Mouse (Mus musculus): Measurements from ENCODE around the gene Aspscr1.
"Not testable (repeated sequence)": the region's sequence is repeated elsewhere in the genome, so short reads cannot be mapped to it uniquely, and the experiment has no call there.

The Aspscr1 gene

GRCm38 (mm10) chr11:120641869-120642268 is 30.9 kb upstream of the Aspscr1 start:
- no peak for DNase-seq (ENCODE audit: low spot score)

- no peak for DNase-seq (ENCODE audit: low spot score)
Measured at GRCm38 (mm10) chr11:120642939-120643600, 29.7 kb upstream of the Aspscr1 start.

GRCm38 (mm10) chr11:120643601-120643987 is 29.2 kb upstream of the Aspscr1 start, which contains the start of gene Pycr1:
Gene Pycr1, minus strand, starts transcription at chr11:120643769.
- peak; percentile 90 for DNase-seq (ENCODE audit: low spot score)

- DNase-seq (ENCODE audit: low spot score), result no peak
Measured at GRCm38 (mm10) chr11:120647047-120647830, 25.5 kb upstream of the Aspscr1 start.

- DNase-seq (ENCODE audit: low spot score), result no peak
Measured at GRCm38 (mm10) chr11:120648001-120648476, 24.7 kb upstream of the Aspscr1 start, which contains the start of gene Myadml2. Gene Myadml2, minus strand, starts transcription at chr11:120648158.

- DNase-seq (ENCODE audit: low spot score), result no peak
Measured at GRCm38 (mm10) chr11:120651872-120652271, 20.9 kb upstream of the Aspscr1 start.

GRCm38 (mm10) chr11:120654741-120655140 is 18.0 kb upstream of the Aspscr1 start:
- DNase-seq (ENCODE audit: low spot score), result no peak

- no peak for DNase-seq (ENCODE audit: low spot score)
Measured at GRCm38 (mm10) chr11:120657301-120657700, 15.5 kb upstream of the Aspscr1 start.

GRCm38 (mm10) chr11:120658876-120659410 is 13.8 kb upstream of the Aspscr1 start:
- peak; percentile 50 for DNase-seq (ENCODE audit: low spot score)

- no peak for DNase-seq (ENCODE audit: low spot score)
Measured at GRCm38 (mm10) chr11:120659509-120660300, 13.1 kb upstream of the Aspscr1 start.

GRCm38 (mm10) chr11:120660301-120661075 is 12.3 kb upstream of the Aspscr1 start:
- DNase-seq (ENCODE audit: low spot score), result no peak

GRCm38 (mm10) chr11:120661076-120661460 is 11.7 kb upstream of the Aspscr1 start, which contains the start of gene Notum:
Gene Notum, minus strand, starts transcription at chr11:120661175.
- DNase-seq (ENCODE audit: low spot score), result no peak

- no peak for DNase-seq (ENCODE audit: low spot score)
Measured at GRCm38 (mm10) chr11:120662759-120663158, 10.0 kb upstream of the Aspscr1 start.

- DNase-seq (ENCODE audit: low spot score), result no peak
Measured at GRCm38 (mm10) chr11:120663714-120664113, 9.1 kb upstream of the Aspscr1 start.

GRCm38 (mm10) chr11:120665406-120665805 is 7.4 kb upstream of the Aspscr1 start:
- no peak for DNase-seq (ENCODE audit: low spot score)

GRCm38 (mm10) chr11:120666617-120667016 is 6.2 kb upstream of the Aspscr1 start:
- no peak for DNase-seq (ENCODE audit: low spot score)

GRCm38 (mm10) chr11:120673594-120674122 is 885 bp downstream of the Aspscr1 start:
- DNase-seq (ENCODE audit: low spot score), result no peak

- not testable (repeated sequence) for DNase-seq (ENCODE audit: low spot score)
Measured at GRCm38 (mm10) chr11:120675875-120676274, 3.1 kb downstream of the Aspscr1 start.

- no peak for DNase-seq (ENCODE audit: low spot score)
Measured at GRCm38 (mm10) chr11:120676951-120677350, 4.2 kb downstream of the Aspscr1 start.

- DNase-seq (ENCODE audit: low spot score), result no peak
Measured at GRCm38 (mm10) chr11:120679909-120680308, 7.1 kb downstream of the Aspscr1 start.

- no peak for DNase-seq (ENCODE audit: low spot score)
Measured at GRCm38 (mm10) chr11:120682683-120683082, 9.9 kb downstream of the Aspscr1 start.
